Mouse (Mus musculus) megakaryocyte, embryonic 14.5 days (primary cell): ENCODE measurements at regions not wholly inside any gene's neighbourhood (a gene's known extent, or its start where the extent isn't known, plus 50 kb on each side); places are given as distances from the start of the nearest gene placed in this dataset.

Experiments used
- H3K27me3 ChIP-seq: replicated peaks from 2 replicates; pipeline ENCODE3; 2012; ENCODE audit warnings: inconsistent platforms
- H3K36me3 ChIP-seq: replicated peaks from 2 replicates; pipeline ENCODE3; 2012; ENCODE audit warnings: low read length, inconsistent platforms, mixed read lengths
- H3K4me1 ChIP-seq: 2 replicates; pipeline ENCODE4 v1.6.1; 2012; ENCODE audit warnings: inconsistent platforms
- H3K4me3 ChIP-seq: replicated peaks from 2 replicates; pipeline ENCODE3; 2012; ENCODE audit warnings: moderate library complexity, mild to moderate bottlenecking, inconsistent platforms
- H3K9me3 ChIP-seq: 2 replicates; pipeline ENCODE4 v1.6.1; 2012; ENCODE audit warnings: inconsistent platforms
- FLI1 ChIP-seq: IDR thresholded peaks from 2 replicates; pipeline ENCODE4 v1.6.1; 2012; ENCODE audit warnings: low read length, inconsistent platforms, mixed read lengths
- GATA1 ChIP-seq: IDR thresholded peaks from 3 replicates; pipeline ENCODE4 v1.6.1; 2012; ENCODE audit warnings: mixed read lengths, low read length, inconsistent platforms, borderline replicate concordance

GRCm38 (mm10) chr3:39637924-39638323 lies 751.2 kb downstream of the Fat4 start:
- H3K4me1 ChIP-seq, result no peaks in the 10 kb centered on the region
- H3K36me3 ChIP-seq, result no peaks in the 10 kb centered on the region
- 0 out of 2 replicates have a peak, but pooled peaks cover 3% of the 10 kb centered on the region for H3K9me3 ChIP-seq
- no peak for TF ChIP-seq GATA1
- TF ChIP-seq FLI1, result no peak
- H3K4me3 ChIP-seq, result peak overlapping the region; percentile 21
- no peaks in the 10 kb centered on the region for H3K27me3 ChIP-seq

GRCm38 (mm10) chr3:39643194-39643593 lies 756.5 kb downstream of the Fat4 start:
- H3K4me1 ChIP-seq, result no peaks in the 10 kb centered on the region
- no peaks in the 10 kb centered on the region for H3K27me3 ChIP-seq
- 0 out of 2 replicates have a peak, but pooled peaks cover under 1% of the 10 kb centered on the region for H3K9me3 ChIP-seq
- H3K36me3 ChIP-seq, result no peaks in the 10 kb centered on the region
- no peak overlapping the region for H3K4me3 ChIP-seq
- TF ChIP-seq GATA1 (no peak), FLI1 (no peak)

GRCm38 (mm10) chr3:39666817-39667216 lies 780.1 kb downstream of the Fat4 start:
- Histone ChIP-seq H3K9me3 (peaks cover 10% of the 10 kb centered on the region; the same call in 1 of the 2 replicates), H3K27me3 (no peaks in the 10 kb centered on the region), H3K36me3 (no peaks in the 10 kb centered on the region), H3K4me1 (no peaks in the 10 kb centered on the region), H3K4me3 (no peak overlapping the region)
- TF ChIP-seq FLI1 (no peak), GATA1 (no peak)

GRCm38 (mm10) chr3:39669145-39669544 lies 782.4 kb downstream of the Fat4 start:
- Histone ChIP-seq H3K36me3 (no peaks in the 10 kb centered on the region), H3K27me3 (no peaks in the 10 kb centered on the region), H3K4me1 (no peaks in the 10 kb centered on the region), H3K4me3 (no peak overlapping the region), H3K9me3 (peaks cover 7% of the 10 kb centered on the region; the same call in 1 of the 2 replicates)
- TF ChIP-seq GATA1 (no peak), FLI1 (no peak)

- peak overlapping the region; percentile 48 for H3K4me3 ChIP-seq
- TF ChIP-seq FLI1 (no peak), GATA1 (no peak)
- H3K27me3 ChIP-seq, result no peaks in the 10 kb centered on the region
- peaks cover 17% of the 10 kb centered on the region for H3K9me3 ChIP-seq
- no peaks in the 10 kb centered on the region for H3K36me3 ChIP-seq
- H3K4me1 ChIP-seq, result no peaks in the 10 kb centered on the region
These were observed 787.3 kb downstream of the Fat4 start for GRCm38 (mm10) chr3:39673997-39674396.

GRCm38 (mm10) chr3:39674927-39675326 lies 788.2 kb downstream of the Fat4 start:
- peaks cover 17% of the 10 kb centered on the region for H3K9me3 ChIP-seq
- no peaks in the 10 kb centered on the region for H3K27me3 ChIP-seq
- no peak overlapping the region for H3K4me3 ChIP-seq
- H3K4me1 ChIP-seq, result no peaks in the 10 kb centered on the region
- H3K36me3 ChIP-seq, result no peaks in the 10 kb centered on the region
- no peak for TF ChIP-seq FLI1
- TF ChIP-seq GATA1, result no peak

GRCm38 (mm10) chr3:39705610-39706009 lies 818.9 kb downstream of the Fat4 start:
- TF ChIP-seq FLI1 (no peak), GATA1 (no peak)
- Histone ChIP-seq H3K36me3 (no peaks in the 10 kb centered on the region), H3K4me1 (no peaks in the 10 kb centered on the region), H3K4me3 (no peak overlapping the region), H3K27me3 (no peaks in the 10 kb centered on the region), H3K9me3 (peaks cover 13% of the 10 kb centered on the region; the same call in 1 of the 2 replicates)

GRCm38 (mm10) chr3:39712795-39713709 lies 818.0 kb upstream of the Intu start:
- no peaks in the 10 kb centered on the region for H3K36me3 ChIP-seq
- H3K9me3 ChIP-seq, result peaks cover 8% of the 10 kb centered on the region; the same call in 1 of the 2 replicates
- TF ChIP-seq GATA1 (no peak), FLI1 (no peak)
- no peaks in the 10 kb centered on the region for H3K4me1 ChIP-seq
- no peak overlapping the region for H3K4me3 ChIP-seq
- H3K27me3 ChIP-seq, result no peaks in the 10 kb centered on the region

GRCm38 (mm10) chr3:39714056-39714592 lies 817.0 kb upstream of the Intu start:
- Histone ChIP-seq H3K27me3 (no peaks in the 10 kb centered on the region), H3K9me3 (peaks cover 5% of the 10 kb centered on the region; the same call in 1 of the 2 replicates), H3K36me3 (no peaks in the 10 kb centered on the region), H3K4me1 (no peaks in the 10 kb centered on the region), H3K4me3 (no peak overlapping the region)
- no peak for TF ChIP-seq GATA1
- no peak for TF ChIP-seq FLI1
